Mouse (Mus musculus): ENCODE data around the gene Ubap1l.

GRCm38 (mm10) chr9:65347112-65347850 is 13.6 kb upstream of the Ubap1l start:
- no peak for TF ChIP-seq POLR2A (IDR thresholded peaks at IDR 0.05; ENCODE audit: borderline replicate concordance, control insufficient read depth, low read depth, low read length)
- no peak for TF ChIP-seq CTCF (IDR thresholded peaks at IDR 0.05; ENCODE audit: control insufficient read depth, insufficient read depth, low read length)
